Mouse (Mus musculus): Measurements from ENCODE around the gene Corin. TPM values are rescaled to one million over a fixed set of nuclear protein-coding genes. Genes with fewer than 3 reads are reported as not detected.
A peak's percentile ranks its signal among the peaks of the same experiment; 100 is the strongest.

Gene Corin
- polyA plus RNA-seq, 1 experiment from 2014 or later = 0.45 TPM

DNA sequence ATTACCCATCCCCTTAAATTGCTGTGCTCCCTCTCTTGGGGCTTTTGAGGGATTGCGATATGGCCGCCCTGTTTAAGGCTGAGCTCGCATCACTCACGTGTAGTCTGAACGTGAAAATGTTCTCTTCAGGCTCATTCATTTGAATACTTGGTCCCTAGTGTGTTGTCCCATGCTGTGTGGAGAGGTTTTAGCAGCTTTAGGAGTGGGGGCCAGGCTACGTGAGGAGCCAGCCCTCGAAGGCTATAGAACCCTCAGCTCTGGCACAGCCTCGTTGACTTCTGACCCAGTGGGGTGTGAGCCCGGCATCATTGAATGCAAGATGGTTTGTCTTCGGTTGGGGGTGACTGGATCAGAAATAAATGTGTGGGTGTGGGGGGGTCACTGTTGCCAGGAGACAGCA lies 102.5 kb downstream of the Corin start:
- no peak for DNase-seq (ENCODE audit: low read depth, low spot score)
- in situ Hi-C loops (cut with MboI; ENCODE audit: low pct_unique_long_range_greater_than_20kb) = no loop called here
- H3K27me3 ChIP-seq = no peaks in the 10 kb centered on the region
- no peak for ATAC-seq
- ChIA-PET POLR2A (no interaction called here), CTCF (interaction anchor here (1.3 kb wide), 1 partner anchor 15 kb away, joined by 4 read pairs; no protein-coding TSS in a partner anchor)
- TF ChIP-seq CTCF (IDR thresholded peaks at IDR 0.05) = no peak

DNA sequence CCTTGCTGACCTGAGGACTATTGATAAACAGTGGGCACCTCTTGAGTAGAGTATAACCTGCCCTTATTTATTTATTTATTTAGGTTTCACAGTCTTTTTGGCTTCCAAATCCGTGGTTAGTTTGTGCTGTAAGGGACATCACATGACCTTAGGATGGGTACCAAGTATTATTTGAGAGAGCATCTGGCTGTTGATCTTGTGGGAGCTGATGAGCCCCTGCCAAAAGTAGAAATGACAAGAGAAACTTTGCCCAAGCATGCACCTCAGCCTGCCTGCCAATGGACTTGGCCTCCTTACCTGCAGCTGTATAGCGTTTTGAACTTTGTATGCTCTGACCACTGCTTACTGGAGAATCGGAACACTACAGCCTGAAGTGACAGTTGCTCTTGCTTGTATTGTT lies 103.0 kb downstream of the Corin start:
- in situ Hi-C loops (cut with MboI; ENCODE audit: low pct_unique_long_range_greater_than_20kb) = no loop called here
- ChIA-PET POLR2A (no interaction called here), CTCF (interaction anchor here (1.3 kb wide), 1 partner anchor 15 kb away, joined by 4 read pairs; no protein-coding TSS in a partner anchor)
- no peaks in the 10 kb centered on the region for H3K27me3 ChIP-seq
- ATAC-seq (no peak), DNase-seq (ENCODE audit: low read depth, low spot score) (no peak)
- TF ChIP-seq CTCF (IDR thresholded peaks at IDR 0.05) = no peak

DNA sequence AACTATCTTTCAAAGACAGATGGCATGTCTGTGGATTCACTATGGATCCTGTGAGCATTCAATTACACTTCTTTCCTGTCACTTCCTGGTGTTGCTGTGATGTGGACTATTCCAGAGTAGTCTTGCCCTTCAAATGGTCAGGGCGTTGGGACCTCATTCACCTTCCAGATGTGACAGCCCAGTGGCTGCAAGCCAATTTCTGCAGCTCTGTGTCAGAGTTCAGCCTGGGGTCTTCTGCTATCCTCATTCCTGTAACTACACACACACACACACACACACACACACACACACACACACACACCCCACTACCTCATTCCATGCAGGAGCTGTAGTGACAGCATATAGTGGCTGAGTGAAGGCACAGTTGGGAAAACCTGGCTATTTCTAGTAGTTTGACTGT lies 122.1 kb downstream of the Corin start:
- no peak for TF ChIP-seq CTCF (IDR thresholded peaks at IDR 0.05)
- POLR2A ChIA-PET = no interaction called here
- ATAC-seq (no peak), DNase-seq (ENCODE audit: low read depth, low spot score) (no peak)
- CTCF ChIA-PET = no interaction called here
- in situ Hi-C loops (cut with MboI; ENCODE audit: low pct_unique_long_range_greater_than_20kb) = no loop called here
- H3K27me3 ChIP-seq = no peaks in the 10 kb centered on the region

DNA sequence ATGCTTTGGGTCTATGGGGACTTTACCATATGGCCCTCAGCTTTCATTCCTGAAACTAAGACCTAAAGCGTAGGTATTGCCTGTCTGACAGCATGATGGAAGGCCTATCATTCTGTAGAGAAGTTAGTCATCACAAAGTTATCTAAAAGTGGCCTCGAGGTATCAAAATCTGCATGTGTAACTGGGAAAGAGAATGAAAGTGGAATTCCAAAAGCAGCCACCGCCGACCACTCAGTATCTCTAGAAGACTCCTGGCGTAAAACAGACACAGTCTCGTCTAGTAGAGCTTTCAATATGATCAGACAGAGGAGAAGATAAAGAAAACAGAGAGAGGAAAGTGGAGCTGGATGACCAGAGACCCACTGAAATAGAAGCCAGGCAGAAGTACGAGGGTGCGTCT lies 123.7 kb downstream of the Corin start:
- ChIA-PET POLR2A (no interaction called here), CTCF (interaction anchor here (1.2 kb wide), 2 partner anchors 10 to 15 kb away, joined by 4 read pairs; no protein-coding TSS in a partner anchor)
- DNase-seq (ENCODE audit: low read depth, low spot score) = peak; percentile 25
- peak; percentile 57 for ATAC-seq
- TF ChIP-seq CTCF (IDR thresholded peaks at IDR 0.05) = no peak
- in situ Hi-C loops (cut with MboI; ENCODE audit: low pct_unique_long_range_greater_than_20kb) = no loop called here
- H3K27me3 ChIP-seq = no peaks in the 10 kb centered on the region

DNA sequence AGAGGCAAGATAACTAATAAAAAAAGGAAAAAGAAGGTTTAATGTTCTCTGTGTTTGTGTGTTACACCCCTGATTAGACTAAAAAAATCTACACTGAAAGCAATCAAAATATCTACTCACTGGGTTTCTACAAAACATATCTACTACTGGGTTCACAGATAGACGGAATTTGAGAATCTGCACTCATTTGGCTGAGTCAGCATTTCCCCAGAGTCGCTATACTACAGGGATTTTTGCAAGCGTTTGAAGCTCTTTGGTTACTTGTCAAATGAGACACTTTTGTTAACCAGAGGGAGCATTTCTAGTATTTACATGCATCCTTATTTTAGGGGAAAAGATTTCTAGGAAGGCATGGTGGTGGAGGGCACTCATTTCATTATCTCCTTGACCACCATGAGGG lies 136.3 kb downstream of the Corin start:
- TF ChIP-seq CTCF (IDR thresholded peaks at IDR 0.05) = no peak
- POLR2A ChIA-PET = no interaction called here
- ATAC-seq = no peak
- CTCF ChIA-PET = no interaction called here
- no peak for DNase-seq (ENCODE audit: low read depth, low spot score)
- no peaks in the 10 kb centered on the region for H3K27me3 ChIP-seq
- in situ Hi-C loops (cut with MboI; ENCODE audit: low pct_unique_long_range_greater_than_20kb) = loop anchor here (10.0 kb wide), 1 partner anchor 57 kb away; no protein-coding TSS in a partner anchor

DNA sequence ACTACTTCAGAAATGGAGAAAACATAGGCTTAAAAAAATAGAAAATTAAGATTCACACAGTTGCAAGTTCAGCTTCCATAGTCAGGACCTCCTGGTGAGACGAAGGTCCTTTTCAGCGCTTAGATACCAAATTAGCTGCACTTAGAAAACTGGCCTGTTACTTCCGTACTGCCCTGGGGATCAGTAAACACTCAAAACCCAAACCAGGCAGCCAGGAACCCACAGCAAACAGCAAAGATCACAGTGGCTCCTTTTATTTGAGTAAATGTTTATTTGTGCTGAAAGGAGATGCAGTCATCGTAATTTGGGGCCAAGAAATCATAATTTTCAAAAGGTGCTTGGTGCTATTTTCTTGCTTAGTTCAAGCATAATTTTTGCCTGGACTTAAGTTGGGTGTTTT lies 138.5 kb downstream of the Corin start:
- ATAC-seq (no peak), DNase-seq (ENCODE audit: low read depth, low spot score) (no peak)
- no peaks in the 10 kb centered on the region for H3K27me3 ChIP-seq
- ChIA-PET CTCF (interaction anchor here (1.6 kb wide), 1 partner anchor 15 kb away, joined by 4 read pairs; no protein-coding TSS in a partner anchor), POLR2A (no interaction called here)
- in situ Hi-C loops (cut with MboI; ENCODE audit: low pct_unique_long_range_greater_than_20kb) = loop anchor here (10.0 kb wide), 1 partner anchor 59 kb away; no protein-coding TSS in a partner anchor
- no peak for TF ChIP-seq CTCF (IDR thresholded peaks at IDR 0.05)

DNA sequence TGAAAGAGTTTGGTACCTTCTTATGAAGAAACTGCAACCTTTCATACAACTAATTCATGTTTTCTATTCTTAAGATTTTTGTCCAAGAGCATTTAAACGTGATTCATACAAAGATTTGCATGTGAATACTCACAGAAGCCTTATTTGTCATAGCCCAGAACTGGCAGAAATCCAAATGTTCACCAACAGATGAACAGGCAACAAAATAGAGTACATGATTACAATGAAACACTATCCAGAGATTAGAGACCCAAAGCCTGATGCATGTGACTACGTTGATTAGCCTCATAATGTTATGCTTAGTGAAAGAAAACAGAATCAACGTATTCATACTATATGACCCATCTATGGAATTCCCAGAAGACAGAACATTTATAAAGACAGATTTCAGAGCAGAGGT lies 140.4 kb downstream of the Corin start:
- H3K27me3 ChIP-seq = no peaks in the 10 kb centered on the region
- ChIA-PET CTCF (no interaction called here), POLR2A (no interaction called here)
- no peak for TF ChIP-seq CTCF (IDR thresholded peaks at IDR 0.05)
- DNase-seq (ENCODE audit: low read depth, low spot score) = no peak
- in situ Hi-C loops (cut with MboI; ENCODE audit: low pct_unique_long_range_greater_than_20kb) = loop anchor here (10.0 kb wide), 1 partner anchor 61 kb away; no protein-coding TSS in a partner anchor
- no peak for ATAC-seq

DNA sequence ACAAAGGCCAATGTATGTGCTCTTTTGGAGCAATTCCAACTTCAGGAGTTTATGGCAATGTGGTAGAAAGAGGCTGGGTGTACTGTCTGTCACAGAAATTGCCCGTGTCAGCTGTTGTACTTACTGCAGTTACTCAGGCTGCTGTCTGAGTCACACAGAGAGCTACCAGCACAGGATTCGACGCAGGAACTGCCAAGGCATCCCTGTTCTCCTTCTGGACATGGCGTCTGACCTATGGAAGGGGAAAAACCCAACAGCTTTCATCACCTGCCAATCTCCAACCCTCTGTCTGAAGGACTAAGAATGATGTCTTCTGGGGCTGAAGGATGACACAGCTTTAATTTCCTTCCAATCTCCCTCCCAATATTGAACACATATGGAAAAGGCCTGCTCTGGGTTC lies 150.5 kb downstream of the Corin start:
- TF ChIP-seq CTCF (IDR thresholded peaks at IDR 0.05) = no peak
- in situ Hi-C loops (cut with MboI; ENCODE audit: low pct_unique_long_range_greater_than_20kb) = loop anchor here (5.0 to 10.0 kb wide), 3 partner anchors 154 to 541 kb away; no protein-coding TSS in a partner anchor
- no peaks in the 10 kb centered on the region for H3K27me3 ChIP-seq
- ATAC-seq (no peak), DNase-seq (ENCODE audit: low read depth, low spot score) (no peak)
- CTCF ChIA-PET = interaction anchor here (2.1 kb wide), 1 partner anchor 357 kb away, joined by 8 read pairs; no protein-coding TSS in a partner anchor
- POLR2A ChIA-PET = no interaction called here

DNA sequence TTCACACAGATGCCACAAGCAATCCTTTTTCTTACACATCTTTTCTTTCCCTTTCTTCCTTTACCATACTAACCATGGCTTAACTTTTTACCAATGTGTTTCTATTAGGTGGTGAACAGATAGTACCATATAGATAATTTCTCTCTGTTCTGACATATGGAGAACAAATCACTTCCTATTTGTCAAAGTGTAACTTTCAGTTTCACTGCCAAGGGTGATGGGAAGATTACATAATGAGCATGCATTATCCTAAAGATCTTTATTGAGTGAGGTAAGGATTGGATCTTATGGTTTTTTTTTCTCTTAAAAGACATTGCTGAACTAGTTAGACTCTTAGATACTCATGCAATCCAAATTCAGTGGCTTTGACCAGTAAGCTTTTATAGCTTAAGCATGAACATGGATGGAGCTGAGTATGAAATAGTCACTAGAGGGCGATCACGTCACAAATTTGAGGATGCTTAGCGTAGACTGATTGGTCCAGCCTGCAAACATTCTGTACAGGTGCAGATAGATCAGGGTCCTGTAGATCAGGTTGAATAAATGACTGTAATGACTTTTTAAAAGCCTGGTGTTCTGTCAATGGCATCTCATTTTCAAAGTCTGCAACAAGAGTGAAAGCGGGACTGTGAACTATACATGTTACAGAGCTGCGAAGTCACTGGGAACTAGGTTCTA lies 154.1 kb downstream of the Corin start:
- in situ Hi-C loops (cut with MboI; ENCODE audit: low pct_unique_long_range_greater_than_20kb) = loop anchor here (5.0 to 10.0 kb wide), 3 partner anchors 157 to 545 kb away; no protein-coding TSS in a partner anchor
- TF ChIP-seq CTCF (IDR thresholded peaks at IDR 0.05) = peak; percentile 76
- ChIA-PET POLR2A (interaction anchor here (0.6 to 0.7 kb wide), 3 partner anchors 22 to 310 kb away, joined by 3 to 4 read pairs (median 3); no protein-coding TSS in a partner anchor), CTCF (interaction anchor here (0.6 to 3.2 kb wide), 22 partner anchors 9 to 464 kb away, joined by 3 to 25 read pairs (median 4); no protein-coding TSS in a partner anchor)
- H3K27me3 ChIP-seq = no peaks in the 10 kb centered on the region
- ATAC-seq (peak; percentile 87), DNase-seq (ENCODE audit: low read depth, low spot score) (peak; percentile 20)

DNA sequence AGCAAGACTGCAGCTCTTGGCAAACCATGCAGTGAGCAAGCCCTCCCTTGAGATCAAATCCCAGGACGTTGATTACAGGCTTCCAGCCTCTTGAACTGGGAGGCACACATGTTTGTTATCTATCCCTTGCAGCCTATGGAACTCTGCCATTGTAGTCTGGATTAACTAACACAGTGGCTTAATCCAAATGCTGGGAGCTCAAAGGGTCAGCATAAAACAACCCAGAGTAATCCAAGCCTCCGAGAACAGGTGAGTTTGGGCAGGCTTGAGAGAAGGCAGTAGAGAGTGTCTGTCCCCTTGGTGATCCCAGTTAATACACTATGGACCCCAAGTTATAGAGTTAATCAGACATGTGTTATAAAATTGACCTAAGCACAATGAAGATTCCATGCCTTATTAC lies 155.7 kb downstream of the Corin start:
- ChIA-PET POLR2A (no interaction called here), CTCF (interaction anchor here (1.1 to 3.2 kb wide), 3 partner anchors 11 to 363 kb away, joined by 3 to 20 read pairs (median 8); no protein-coding TSS in a partner anchor)
- no peaks in the 10 kb centered on the region for H3K27me3 ChIP-seq
- DNase-seq (ENCODE audit: low read depth, low spot score) (no peak), ATAC-seq (no peak)
- in situ Hi-C loops (cut with MboI; ENCODE audit: low pct_unique_long_range_greater_than_20kb) = no loop called here
- no peak for TF ChIP-seq CTCF (IDR thresholded peaks at IDR 0.05)

DNA sequence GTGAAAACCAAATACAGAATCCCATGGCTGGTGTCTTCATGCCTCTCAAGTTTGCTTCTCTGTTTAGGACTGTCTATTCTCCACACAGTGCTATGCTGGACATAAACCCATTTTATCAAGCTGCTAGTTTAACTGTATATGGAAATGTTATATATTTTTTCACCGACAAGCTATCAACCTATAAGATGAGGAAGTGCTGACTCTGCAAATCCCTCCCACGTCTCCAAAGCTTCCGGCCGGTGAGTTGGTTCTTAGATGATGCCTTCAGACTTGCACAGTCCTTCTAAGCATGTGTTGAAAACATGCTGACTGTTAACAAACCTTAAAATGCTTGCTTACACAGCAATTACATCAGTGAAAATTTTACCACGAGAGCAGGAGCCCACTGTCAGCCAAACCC lies 168.4 kb downstream of the Corin start:
- in situ Hi-C loops (cut with MboI; ENCODE audit: low pct_unique_long_range_greater_than_20kb) = no loop called here
- TF ChIP-seq CTCF (IDR thresholded peaks at IDR 0.05) = no peak
- DNase-seq (ENCODE audit: low read depth, low spot score) (no peak), ATAC-seq (no peak)
- ChIA-PET CTCF (interaction anchor here (2.5 kb wide), 1 partner anchor 13 kb away, joined by 8 read pairs; no protein-coding TSS in a partner anchor), POLR2A (no interaction called here)
- H3K27me3 ChIP-seq = no peaks in the 10 kb centered on the region

Measured in Patski (cell line).